Mouse (Mus musculus) ES-E14 (cell line): Measurements from ENCODE around the gene Rab4a. TPM values are rescaled to one million over a fixed set of nuclear protein-coding genes. Genes with fewer than 3 reads are reported as not detected.

Experiments
- DNase-seq: peaks from one replicate; pipeline ENCODE4 v3.0.0-alpha.2; 2013; ENCODE audit warnings: low read depth, low spot score
- H3K27ac ChIP-seq: 2 replicates; pipeline ENCODE4 v1.5.1; 2012; ENCODE audit warnings: low read depth, mild to moderate bottlenecking, low read length, moderate library complexity, mixed read lengths; ENCODE audit not compliant: poor library complexity, insufficient read depth, severe bottlenecking
- H3K36me3 ChIP-seq: 2 replicates; pipeline ENCODE4 v1.6.1; 2012; ENCODE audit warnings: mild to moderate bottlenecking, low read length, moderate library complexity, mixed read lengths; ENCODE audit not compliant: control insufficient read depth, poor library complexity, insufficient read depth, severe bottlenecking
- H3K4me1 ChIP-seq, 2 experiments: fragments of 150-350 bp in 1 of 2; sonication (generic) in 1 of 2; 2 replicates each; pipeline ENCODE4 v1.6.1; 2012; ENCODE audit warnings: low read length in 2 of 2, mild to moderate bottlenecking in 1 of 2, mixed read lengths in 1 of 2; ENCODE audit not compliant: control insufficient read depth in 2 of 2, insufficient read depth in 2 of 2, poor library complexity in 1 of 2
- H3K4me3 ChIP-seq, 2 experiments: fragments of 150-350 bp in 1 of 2; sonication (generic) in 1 of 2; 2 replicates each; pipeline ENCODE4 v1.5.1; 2012; ENCODE audit warnings: low read length in 2 of 2, low read depth in 1 of 2, mild to moderate bottlenecking in 1 of 2, mixed read lengths in 1 of 2; ENCODE audit not compliant: insufficient read depth in 1 of 2, poor library complexity in 1 of 2, severe bottlenecking in 1 of 2
- H3K9ac ChIP-seq: 2 replicates; pipeline ENCODE4 v1.6.1; 2012; ENCODE audit warnings: low read depth, mild to moderate bottlenecking, low read length, mixed read lengths; ENCODE audit not compliant: poor library complexity, insufficient read depth, severe bottlenecking
- H3K9me3 ChIP-seq: fragments of 150-350 bp; sonication (generic); 2 replicates; pipeline ENCODE4 v1.6.1; 2012; ENCODE audit warnings: low read depth, mild to moderate bottlenecking, low read length; ENCODE audit not compliant: control insufficient read depth, insufficient read depth
- CHD2 ChIP-seq: IDR thresholded peaks from 2 replicates; pipeline ENCODE4 v1.6.1; 2014; ENCODE audit warnings: mild to moderate bottlenecking, low read depth, low read length, inconsistent platforms
- HCFC1 ChIP-seq: IDR thresholded peaks from 2 replicates; pipeline ENCODE4 v1.6.1; 2012; ENCODE audit warnings: low read length, inconsistent platforms, borderline replicate concordance; ENCODE audit not compliant: insufficient read depth
- MAFK ChIP-seq: IDR thresholded peaks from 2 replicates; pipeline ENCODE4 v1.6.1; 2014; ENCODE audit warnings: mild to moderate bottlenecking, low read depth, low read length, inconsistent platforms; ENCODE audit not compliant: insufficient read depth
- ZC3H11A ChIP-seq: IDR thresholded peaks from 2 replicates; pipeline ENCODE4 v1.6.1; 2012; ENCODE audit warnings: low read depth, mild to moderate bottlenecking, inconsistent platforms, low read length, borderline replicate concordance
- ZNF384 ChIP-seq: IDR thresholded peaks from 2 replicates; pipeline ENCODE4 v1.6.1; 2012; ENCODE audit warnings: low read depth, low read length, inconsistent platforms
- in situ Hi-C, 2 experiments: fragments of 600-800 bp; cut with MboI; formaldehyde crosslinking; loops; one replicate each; pipeline ENCODE4 v1.15.1; 2025; ENCODE audit warnings: low sequenced_read_pairs in 2 of 2, inconsistent platforms in 1 of 2; ENCODE audit not compliant: unreplicated experiment in 2 of 2
- total RNA-seq: library from RNA; depleted of rRNA; stranded (reverse); fragments of 300-350 nt; gene quantifications from 2 replicates; pipeline ENCODE4 v1.2.3, GENCODE M21; 2012

Gene Rab4a
- total RNA-seq, 1 experiment = 29.6 TPM

DNA sequence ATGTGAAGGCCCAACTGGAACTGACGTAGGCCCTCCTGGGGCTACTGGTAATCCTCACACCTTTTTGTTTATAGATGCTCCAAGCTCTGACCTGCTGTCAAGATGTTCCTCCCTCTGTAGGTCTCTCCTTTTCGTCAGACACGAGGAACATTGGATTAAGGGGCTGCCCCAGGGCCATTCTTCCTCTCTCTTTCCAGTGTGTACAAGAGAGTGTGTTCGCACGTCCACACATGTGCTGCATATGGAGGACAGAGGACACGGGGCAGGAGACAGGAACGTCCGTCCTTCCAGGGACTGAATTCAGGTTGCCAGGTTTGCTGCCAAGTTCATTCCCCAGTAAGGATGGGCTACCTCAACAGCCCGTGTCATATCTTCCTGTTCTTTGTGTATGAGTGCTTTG, 16.3 kb upstream of the Rab4a start:
- H3K4me3 ChIP-seq = no peak overlapping the region
- TF ChIP-seq ZNF384 (no peak), HCFC1 (no peak), MAFK (no peak), CHD2 (no peak), ZC3H11A (no peak)
- in situ Hi-C loops = loop anchor here in 1 of 2 experiments (10.0 kb wide), 1 partner anchor 565 kb away; no protein-coding TSS in a partner anchor
- peaks cover 0 to 11% of the 10 kb centered on the region in 2 experiments; a peak in 1 of 4 replicates for H3K4me1 ChIP-seq
- H3K9me3 ChIP-seq = no peaks in the 10 kb centered on the region
- no peak overlapping the region for H3K9ac ChIP-seq
- H3K36me3 ChIP-seq = no peaks in the 10 kb centered on the region
- H3K27ac ChIP-seq = no peak overlapping the region
- no peak for DNase-seq

- TF ChIP-seq HCFC1 (no peak), CHD2 (no peak), MAFK (peak; percentile 93), ZC3H11A (peak; percentile 81), ZNF384 (no peak)
- in situ Hi-C loops = loop anchor here in 1 of 2 experiments (10.0 kb wide), 1 partner anchor 565 kb away; no protein-coding TSS in a partner anchor
Observed at GRCm38 (mm10) chr8:123789970-123790369, 15.8 kb upstream of the Rab4a start.

GRCm38 (mm10) chr8:123791101-123791844, 14.5 kb upstream of the Rab4a start:
- no peaks in the 10 kb centered on the region for H3K9me3 ChIP-seq
- no peaks in the 10 kb centered on the region for H3K36me3 ChIP-seq
- DNase-seq = no peak
- H3K27ac ChIP-seq = no peak overlapping the region
- H3K4me1 ChIP-seq = peaks cover 2 to 6% of the 10 kb centered on the region in 2 experiments; a peak in 1 of 4 replicates
- no peak overlapping the region for H3K9ac ChIP-seq
- in situ Hi-C loops = no loop called here
- TF ChIP-seq ZNF384 (no peak), HCFC1 (no peak), ZC3H11A (no peak), MAFK (no peak), CHD2 (no peak)
- no peak overlapping the region for H3K4me3 ChIP-seq

More at GRCm38 (mm10) chr8:123789970-123790369, 15.8 kb upstream of the Rab4a start:
- Histone ChIP-seq H3K9me3 (no peaks in the 10 kb centered on the region), H3K36me3 (no peaks in the 10 kb centered on the region), H3K4me1 (peaks cover 2 to 11% of the 10 kb centered on the region in 2 experiments; a peak in 1 of 4 replicates), H3K4me3 (no peak overlapping the region), H3K9ac (no peak overlapping the region), H3K27ac (no peak overlapping the region)
- DNase-seq = peak; percentile 77

DNA sequence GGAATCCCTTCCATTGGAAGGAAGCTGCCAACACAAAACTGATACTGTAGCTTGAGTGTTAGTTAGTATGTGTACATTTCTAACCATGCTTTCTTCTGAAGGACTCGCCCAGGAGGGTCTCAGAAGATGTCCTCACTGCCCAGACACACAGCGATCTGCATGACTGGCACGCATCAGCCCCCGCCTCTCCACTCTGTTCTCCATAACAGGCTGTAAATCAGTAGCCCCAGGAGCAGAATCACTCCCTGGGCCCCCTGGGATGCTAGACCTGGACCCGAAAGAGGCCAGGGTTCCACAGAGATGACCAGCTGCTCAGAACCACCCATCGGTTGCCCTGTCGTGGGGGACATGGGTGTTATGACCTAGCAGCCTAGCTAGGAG, 13.9 kb upstream of the Rab4a start:
- no peak for DNase-seq
- no peaks in the 10 kb centered on the region for H3K9me3 ChIP-seq
- TF ChIP-seq MAFK (no peak), ZNF384 (no peak), HCFC1 (no peak), CHD2 (no peak), ZC3H11A (no peak)
- in situ Hi-C loops = no loop called here
- H3K27ac ChIP-seq = no peak overlapping the region
- peaks cover 2 to 6% of the 10 kb centered on the region in 2 experiments; a peak in 1 of 4 replicates for H3K4me1 ChIP-seq
- H3K9ac ChIP-seq = no peak overlapping the region
- no peak overlapping the region for H3K4me3 ChIP-seq
- H3K36me3 ChIP-seq = no peaks in the 10 kb centered on the region
